Mouse (Mus musculus): ENCODE data around the gene Tnip1.

Tnip1 gene

DNA sequence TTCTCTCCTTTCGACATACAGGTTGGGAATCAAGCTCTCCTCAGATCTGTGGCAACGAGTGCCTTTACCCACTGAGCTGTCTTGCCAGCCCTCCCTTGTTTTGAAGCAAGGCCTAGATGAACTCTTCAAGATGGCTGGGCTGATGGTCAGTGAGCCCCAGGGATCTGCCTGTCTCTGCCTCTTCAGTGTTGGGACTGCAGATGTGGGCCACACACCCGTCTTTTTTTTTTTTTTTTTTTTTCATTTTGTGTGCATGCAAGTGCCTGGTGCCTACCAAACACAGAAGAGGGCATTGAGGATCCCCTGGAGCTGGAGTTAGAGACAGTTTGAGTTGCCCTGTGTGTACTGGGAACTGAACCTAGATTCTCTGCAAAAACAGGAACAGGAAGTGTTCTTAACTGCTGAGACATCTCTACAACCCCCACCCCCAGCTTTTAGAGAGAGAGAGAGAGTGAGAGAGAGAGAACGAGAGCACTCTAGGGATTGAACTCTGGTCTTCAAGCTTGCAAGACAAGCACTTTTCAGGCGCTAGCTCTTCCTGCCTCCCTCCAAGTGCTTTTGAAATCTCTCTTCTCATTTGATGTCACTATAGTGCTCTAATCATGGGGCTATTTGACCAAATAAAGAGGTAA, 78.4 kb downstream of the Tnip1 start:
- no peak for ATAC-seq (ENCODE audit: insufficient number of reproducible peaks, low FRiP score, low TSS enrichment)

DNA sequence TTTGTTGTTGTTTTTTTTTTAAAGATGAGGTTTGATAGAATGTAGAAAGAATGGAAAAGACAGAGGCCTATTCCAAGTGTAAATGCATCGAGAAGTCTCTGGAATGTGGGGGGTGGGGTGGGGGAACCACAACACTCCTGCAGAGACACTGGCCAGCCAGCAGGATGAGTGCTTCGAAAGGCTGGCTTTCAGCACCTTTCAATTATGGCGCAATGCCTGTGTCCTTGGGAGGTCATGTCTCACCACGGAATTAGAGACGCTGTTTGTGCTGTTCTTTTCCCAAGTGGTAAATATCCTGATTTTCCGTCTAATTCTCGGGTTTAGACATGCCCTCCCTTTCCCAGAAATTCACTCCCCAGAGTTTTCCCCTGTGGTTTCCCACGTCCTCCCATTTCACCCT, 80.0 kb downstream of the Tnip1 start:
- ATAC-seq (ENCODE audit: insufficient number of reproducible peaks, low FRiP score, low TSS enrichment): no peak

DNA sequence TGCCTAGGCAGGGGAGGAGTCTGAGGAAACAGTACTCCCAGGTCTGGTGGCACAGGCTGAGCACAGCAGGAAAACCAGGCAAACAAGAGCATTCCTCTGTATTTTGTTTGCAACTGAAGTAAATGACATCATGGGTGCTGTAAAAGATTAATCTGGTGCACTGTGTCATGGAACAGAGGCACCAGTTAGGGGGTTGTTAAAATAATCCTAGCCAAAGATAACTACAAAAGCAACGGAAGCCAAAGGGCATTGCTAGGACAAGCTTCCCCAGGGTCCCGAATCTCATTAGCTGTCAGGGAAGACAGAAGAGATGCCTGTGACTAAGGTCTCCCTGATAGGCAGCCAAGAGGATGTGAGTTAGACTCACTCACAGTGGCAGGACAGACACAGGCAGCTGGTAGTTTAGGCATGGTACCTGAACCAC, 81.7 kb downstream of the Tnip1 start:
- no peak for ATAC-seq (ENCODE audit: insufficient number of reproducible peaks, low FRiP score, low TSS enrichment)

DNA sequence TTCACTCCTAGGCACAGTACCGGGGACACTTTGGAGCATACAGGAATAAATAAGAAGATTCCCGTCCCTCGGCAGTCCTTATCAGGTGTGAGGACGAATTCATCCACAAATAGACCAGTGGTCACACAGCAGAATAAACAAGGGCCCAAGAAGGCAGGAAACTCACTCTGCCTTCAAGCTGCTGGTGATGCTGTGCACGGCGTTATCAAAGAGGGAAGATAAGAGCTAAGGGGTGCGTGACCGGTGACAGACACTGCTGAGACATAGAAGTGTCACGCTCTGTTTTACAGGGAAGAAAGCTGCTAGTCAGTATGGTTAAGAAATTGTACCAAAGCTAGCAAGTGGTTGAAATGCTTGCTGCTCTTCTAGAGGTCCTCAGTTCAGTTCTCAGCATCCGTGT, 82.8 kb downstream of the Tnip1 start:
- no peak for ATAC-seq (ENCODE audit: insufficient number of reproducible peaks, low FRiP score, low TSS enrichment)

DNA sequence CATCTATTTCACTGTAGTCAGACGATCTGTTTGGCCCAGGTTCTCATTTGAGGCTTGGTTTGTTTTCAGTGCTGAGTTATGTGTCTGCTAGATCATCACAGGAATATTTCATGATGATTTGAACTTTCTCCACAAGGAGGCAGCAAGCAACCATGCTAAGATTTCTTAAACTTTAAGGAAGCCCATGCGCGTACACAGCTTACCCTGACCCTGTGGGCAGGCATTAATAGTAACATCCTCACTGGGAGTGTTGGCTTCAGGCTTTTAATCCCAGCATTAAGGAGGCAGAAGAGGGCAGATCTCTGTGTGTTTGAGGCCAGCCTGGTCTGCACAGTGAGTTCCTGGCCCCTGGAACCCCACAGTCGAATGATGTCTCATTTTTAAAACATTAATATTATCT, 83.3 kb downstream of the Tnip1 start:
- no peak for ATAC-seq (ENCODE audit: insufficient number of reproducible peaks, low FRiP score, low TSS enrichment)

DNA sequence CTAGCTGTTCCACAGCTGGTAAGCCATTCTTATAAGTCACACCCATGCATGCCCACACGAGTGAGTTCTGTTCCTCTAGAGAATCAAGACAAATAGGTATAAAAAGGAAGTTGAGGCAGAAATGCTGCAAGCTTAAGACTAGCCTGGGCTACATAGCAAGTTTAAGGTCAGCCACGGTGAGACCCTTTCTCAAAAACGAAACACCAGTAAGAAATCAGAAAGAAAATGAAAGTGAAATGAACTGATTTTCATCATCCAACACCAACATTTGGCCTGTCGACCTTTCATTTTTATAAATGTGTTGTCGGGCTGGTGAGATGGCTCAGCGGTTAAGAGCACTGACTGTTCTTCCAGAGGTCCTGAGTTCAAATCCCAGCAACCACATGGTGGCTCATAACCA, 83.8 kb downstream of the Tnip1 start:
- ATAC-seq (ENCODE audit: insufficient number of reproducible peaks, low FRiP score, low TSS enrichment): no peak

DNA sequence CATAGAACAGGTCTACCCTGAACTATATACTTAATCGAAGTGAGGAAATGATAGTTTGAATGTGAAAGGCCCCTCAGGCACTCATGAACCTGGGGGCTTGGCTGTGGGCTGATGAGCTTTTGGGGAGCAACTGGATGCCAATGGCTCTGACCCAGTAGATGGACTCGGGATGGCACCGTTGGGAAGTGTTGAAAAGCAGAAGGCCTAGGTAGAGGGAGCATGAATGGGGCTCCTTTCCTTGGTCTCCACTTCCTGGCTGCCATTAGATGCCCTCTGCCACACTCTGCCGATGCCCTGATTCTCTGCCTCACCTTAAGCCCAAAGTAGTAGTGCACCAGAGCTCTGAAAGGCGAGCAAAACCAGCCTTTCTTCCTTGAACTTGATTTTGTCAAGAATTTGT, 86.7 kb downstream of the Tnip1 start:
- no peak for ATAC-seq (ENCODE audit: insufficient number of reproducible peaks, low FRiP score, low TSS enrichment)

DNA sequence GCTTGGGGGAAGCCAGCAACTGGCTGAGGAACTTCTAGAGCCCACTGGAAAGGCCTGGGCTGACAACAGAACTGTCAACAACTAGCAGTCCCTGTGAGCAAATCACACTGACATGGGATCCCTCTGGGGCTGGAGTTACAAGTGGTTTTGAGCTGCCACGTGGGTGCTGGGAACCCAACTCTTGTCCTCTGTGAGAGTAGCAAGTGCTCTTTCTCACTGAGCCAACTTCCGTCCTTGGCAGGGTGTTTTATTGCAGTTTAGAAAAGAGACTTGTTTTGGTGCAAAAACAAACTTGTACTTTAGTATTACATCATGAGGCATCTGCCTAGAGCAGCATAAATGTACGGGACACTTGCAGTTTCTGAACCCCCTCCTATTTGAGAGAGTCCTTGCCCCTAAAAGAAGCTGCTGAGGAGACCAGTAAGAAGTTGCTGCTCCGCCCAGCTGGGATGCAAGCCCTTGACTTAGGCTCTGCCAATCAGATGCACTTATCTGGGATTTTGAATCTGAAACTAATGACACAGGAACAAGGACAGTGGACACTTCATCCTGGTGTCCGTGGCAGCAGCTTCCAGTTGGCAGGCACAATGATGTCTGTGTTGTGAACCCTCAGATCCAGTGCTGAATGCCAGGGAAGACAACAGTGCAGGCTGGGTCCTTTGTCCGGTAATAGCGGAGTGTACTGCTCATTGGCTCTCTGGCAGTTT, 90.7 kb downstream of the Tnip1 start:
- no peak for ATAC-seq (ENCODE audit: insufficient number of reproducible peaks, low FRiP score, low TSS enrichment)

DNA sequence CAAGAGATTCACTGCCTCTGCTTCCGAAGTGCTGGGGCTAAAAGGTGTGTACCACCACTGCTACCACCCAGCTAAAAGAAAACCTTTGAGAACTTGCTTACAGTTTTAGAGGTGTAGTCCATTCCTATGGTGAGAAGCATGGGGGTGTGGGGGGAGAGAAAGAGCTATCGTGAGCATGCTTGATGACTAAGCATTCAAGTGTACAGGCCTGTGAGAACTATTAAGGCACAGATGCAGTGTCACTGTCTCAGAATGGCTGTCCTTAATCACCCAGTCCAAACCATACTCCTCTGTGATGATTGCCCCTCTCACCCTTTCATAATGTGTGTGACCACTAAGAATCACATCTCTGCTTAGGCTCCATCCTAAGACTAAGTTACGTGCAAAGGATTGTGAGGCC, 93.4 kb downstream of the Tnip1 start:
- ATAC-seq (ENCODE audit: insufficient number of reproducible peaks, low FRiP score, low TSS enrichment): no peak

DNA sequence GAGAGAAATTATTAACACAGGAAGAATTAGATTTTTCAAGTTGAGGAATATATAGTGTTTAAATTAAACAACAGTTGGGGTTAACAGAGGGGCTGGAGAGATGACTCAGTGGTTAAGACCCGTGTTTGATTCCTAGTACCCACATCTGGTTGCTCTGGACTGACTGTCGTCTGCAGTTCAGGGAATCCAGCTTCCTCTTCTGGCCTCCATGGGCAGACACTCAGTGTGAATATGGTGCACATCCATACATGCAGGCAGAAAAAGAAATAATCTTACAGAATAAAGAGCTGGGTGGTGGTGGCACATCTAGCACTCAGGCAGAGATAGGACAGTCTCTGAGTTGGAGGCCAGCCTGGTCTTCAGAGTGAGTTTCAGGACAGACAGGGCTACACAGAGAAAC, 94.3 kb downstream of the Tnip1 start:
- ATAC-seq (ENCODE audit: insufficient number of reproducible peaks, low FRiP score, low TSS enrichment): no peak

DNA sequence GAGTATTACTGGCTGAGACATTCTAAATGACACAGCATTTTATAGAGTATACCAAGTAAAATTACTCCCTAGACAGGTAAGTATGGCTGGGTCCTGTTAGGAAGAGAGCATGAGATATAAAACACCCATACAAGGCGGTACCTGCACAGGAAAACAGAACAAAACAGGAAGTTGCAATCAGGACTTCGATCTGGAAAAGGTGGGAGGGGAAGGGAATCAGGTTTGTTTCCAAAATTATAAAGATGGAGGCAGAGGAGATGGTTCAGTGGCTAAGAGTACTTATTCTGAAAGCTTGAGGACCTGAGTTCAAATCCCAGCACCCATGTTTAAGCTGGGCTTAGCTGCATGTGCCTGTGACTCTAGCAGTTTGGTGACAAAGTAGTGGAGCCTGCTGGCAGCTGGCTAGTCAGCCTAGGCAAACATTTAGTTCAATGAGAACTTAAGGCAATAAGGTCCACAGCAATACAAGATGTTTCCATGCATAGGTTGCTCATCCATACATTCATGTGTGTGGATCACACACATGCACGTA, 94.7 kb downstream of the Tnip1 start:
- ATAC-seq (ENCODE audit: insufficient number of reproducible peaks, low FRiP score, low TSS enrichment): no peak

DNA sequence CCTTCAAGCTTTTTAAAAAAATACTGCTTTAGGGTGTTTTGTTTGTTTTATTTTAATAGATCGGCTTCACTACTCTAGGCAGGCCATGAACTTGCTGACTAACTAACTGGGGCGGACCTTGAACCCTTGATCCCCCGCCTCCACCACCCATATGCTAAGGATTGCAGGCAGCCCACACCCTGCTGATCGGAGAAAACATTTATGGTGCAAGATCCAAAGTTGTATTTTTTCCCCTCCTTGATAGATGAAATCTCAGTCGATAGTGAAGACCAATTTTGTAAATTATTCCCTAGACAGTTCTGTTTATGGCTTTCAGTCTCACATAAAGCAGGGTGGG, 95.7 kb downstream of the Tnip1 start:
- no peak for ATAC-seq (ENCODE audit: insufficient number of reproducible peaks, low FRiP score, low TSS enrichment)

DNA sequence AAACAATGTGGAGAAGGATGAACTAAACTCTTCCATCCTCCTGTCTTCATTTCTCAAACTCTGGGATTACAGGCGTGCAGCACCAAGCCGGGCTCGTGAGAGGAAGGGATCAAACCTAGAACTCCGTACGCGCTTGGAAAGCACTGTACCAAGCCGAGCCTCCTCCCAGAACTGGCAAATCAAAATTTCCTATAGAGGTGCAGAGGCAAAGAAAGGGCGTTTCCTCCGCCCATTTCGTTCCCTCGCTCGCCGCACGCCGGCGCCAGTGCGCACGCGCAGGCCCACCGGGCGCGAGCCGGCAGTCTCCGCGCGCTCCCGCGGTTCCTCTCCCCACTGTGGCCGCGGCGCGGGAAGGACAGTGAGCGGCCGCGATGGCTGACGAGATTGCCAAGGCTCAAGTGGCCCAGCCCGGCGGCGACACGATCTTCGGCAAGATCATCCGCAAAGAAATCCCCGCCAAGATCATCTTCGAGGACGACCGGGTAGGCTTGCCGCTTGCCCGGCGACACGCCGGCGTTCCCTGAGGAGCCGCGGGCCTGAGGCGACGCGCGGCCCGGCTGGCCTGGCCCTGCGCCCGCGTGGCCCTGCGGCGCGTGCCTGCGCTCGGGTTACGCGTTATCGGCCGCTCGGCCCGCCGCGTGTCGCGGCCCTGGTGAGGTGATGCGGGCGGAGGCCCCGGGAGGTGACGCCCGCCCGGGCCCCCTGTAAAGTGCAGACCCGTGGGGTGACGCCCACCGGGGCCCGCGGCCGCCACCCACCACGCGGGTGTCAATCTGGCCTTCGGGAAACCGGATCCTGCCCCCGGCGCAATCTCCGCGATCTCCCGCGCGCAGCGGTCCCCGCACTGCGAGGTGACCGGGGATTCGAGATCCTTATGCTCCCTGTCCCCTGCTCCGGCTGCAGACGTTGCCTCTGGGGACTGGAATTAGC, 96.3 kb downstream of the Tnip1 start, which contains the start of gene Hint1:
Gene Hint1 (plus strand): TSS at position 265 of the 930 bp plus-strand sequence.
- peak; percentile 82 for ATAC-seq (ENCODE audit: insufficient number of reproducible peaks, low FRiP score, low TSS enrichment)

DNA sequence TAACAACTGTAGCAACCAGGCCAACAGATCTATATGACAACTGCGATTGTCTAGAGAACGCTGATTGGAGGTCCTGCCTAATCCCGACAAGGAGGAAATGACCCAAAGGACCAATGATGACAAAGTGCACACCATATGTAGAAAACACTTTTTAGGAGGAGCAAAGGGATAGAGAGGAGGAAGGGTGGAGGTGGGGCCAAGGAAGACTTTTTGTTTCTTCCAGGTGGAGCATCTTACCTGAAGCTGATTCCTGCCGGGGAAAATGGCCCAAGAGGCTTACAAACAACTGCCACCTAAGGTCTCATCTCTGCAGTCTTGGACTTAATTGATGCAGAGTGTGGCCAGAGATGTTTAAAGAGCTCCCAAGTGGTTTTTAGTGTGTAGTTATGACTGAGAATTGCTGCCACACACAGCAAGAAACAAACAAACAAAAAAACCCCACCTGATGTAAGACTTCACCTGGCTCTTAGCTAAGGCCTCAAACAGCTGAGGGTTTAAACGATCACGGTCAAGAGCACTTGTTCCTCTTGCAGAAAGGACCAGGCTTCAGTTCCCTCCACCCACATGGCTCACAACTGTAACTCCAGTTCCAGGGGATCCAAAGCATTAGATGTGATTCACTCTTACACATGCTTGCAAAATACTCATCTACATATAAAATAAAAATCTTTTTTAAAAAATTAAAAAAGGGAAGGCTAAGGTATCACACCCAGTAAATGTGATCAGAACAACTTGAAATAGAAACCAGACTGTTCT, 97.2 kb downstream of the Tnip1 start:
- ATAC-seq (ENCODE audit: insufficient number of reproducible peaks, low FRiP score, low TSS enrichment): no peak

DNA sequence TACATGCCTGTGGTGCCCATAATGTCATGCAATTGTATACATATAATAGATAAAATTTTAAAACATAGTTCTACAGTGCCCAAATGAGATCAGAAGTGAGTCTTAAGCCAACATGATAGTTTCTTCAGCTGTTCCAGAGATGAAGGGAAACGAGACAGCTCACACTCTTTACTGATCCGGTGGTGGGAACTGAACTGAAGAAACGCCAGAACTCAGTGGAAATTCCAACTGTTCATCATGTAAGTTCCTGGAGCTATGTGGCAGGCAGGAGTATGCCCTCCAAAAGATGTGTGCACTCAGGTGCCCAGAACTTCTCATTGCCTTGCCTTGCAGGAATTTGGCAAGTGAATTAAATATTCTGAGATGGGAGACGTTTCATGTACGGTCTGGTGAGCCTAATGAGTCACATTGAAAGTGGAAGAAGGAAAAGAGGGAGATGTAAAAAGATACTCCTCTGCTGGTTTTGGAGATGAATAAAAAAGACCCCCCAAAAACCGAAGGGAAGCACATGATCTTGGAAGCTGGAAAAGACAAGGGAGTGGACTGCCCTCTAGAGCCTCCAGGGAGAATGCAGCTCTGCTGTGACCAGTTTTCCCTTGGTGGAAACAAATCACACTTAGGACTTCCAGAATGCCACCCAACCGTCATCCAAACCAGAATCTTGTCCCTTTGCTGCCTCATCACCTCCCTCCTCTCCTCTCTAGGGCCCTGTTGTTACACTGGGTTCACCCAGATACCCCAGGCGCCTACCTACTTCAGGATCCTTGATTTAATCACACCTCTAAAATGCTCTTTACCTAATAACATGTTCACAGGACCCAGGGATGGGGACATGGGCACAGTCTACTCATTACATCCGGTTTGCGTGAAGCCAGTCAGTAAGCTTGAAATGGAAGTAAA, 99.8 kb downstream of the Tnip1 start:
- no peak for ATAC-seq (ENCODE audit: insufficient number of reproducible peaks, low FRiP score, low TSS enrichment)

DNA sequence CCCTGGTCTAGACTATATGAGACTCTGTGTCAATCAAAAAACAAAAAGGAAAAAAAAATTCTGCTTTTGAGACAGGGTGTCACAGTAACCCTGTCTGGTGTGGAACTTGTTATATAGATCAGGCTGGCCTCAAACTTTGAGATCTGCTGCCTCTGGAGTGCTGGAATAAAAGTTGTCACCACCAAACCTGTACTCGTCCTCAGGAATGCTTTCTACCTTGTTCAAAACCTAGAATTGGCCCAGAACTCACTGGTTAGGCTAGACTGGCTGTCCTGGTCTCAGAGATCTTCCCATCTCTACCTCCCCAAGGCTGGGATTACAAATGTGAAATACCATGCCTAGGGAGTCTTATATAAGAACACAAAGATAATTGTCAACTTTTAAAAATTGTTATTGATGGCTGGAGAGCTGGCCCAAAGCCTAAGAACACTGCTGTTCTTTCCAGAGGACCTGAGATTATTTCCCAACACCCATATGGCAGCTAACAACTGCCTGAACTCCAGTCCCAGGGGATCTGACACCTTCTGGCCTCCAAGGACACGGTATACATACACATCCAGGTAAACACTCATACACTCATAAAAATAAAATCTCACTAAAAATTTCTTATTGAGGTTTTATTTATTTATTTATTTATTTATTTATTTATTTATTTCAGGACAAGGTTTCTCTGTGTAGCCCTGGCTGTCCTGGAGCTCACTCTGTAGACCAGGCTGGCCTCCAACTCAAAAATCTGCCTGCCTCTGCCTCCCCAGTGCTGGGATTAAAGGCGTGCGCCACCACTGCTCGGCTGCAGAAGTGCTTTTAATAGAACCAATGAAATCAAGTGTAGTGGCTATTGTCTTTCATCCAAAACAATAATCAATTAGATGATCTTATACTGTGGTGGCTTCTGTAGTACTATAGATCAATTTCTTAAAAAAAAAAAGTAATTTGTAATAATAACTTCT, 101.0 kb downstream of the Tnip1 start:
- no peak for ATAC-seq (ENCODE audit: insufficient number of reproducible peaks, low FRiP score, low TSS enrichment)

Measured in cerebellum, adult (tissue).